Mouse (Mus musculus): ENCODE results near the gene Qrfp.

GRCm38 (mm10) chr2:31769115-31769514, 41.3 kb downstream of the Qrfp start:
- no peak for TF ChIP-seq CTCF (IDR thresholded peaks at IDR 0.05)
- no peak for TF ChIP-seq EP300 (IDR thresholded peaks at IDR 0.05)

Data from lung, postnatal 0 days (tissue).